Mouse (Mus musculus) retina, adult 2 months (tissue): ENCODE measurements around the gene Ano7.

Source experiments
- DNase-seq: peaks from one replicate; pipeline ENCODE4 v3.0.0-alpha.2; 2012; ENCODE audit warnings: low read depth, low spot score

Gene Ano7

GRCm38 (mm10) chr1:93373665-93374064, at the start of gene Ano7:
Gene Ano7, plus strand, starts transcription at chr1:93373930.
- no peak for DNase-seq

GRCm38 (mm10) chr1:93323973-93324372, 49.8 kb upstream of the Ano7 start:
- DNase-seq, result no peak

GRCm38 (mm10) chr1:93326446-93326845, 47.3 kb upstream of the Ano7 start:
- no peak for DNase-seq

- DNase-seq, result no peak
Observed at GRCm38 (mm10) chr1:93334621-93335020, 39.1 kb upstream of the Ano7 start.

- DNase-seq, result peak; percentile 96
Observed at GRCm38 (mm10) chr1:93342648-93343503, 30.9 kb upstream of the Ano7 start, which contains the start of the genes Ppp1r7 and Pask. Gene Ppp1r7, plus strand, starts transcription at chr1:93342854. Gene Pask, minus strand, starts transcription at chr1:93343482.

GRCm38 (mm10) chr1:93343504-93344047, 30.2 kb upstream of the Ano7 start:
- peak; percentile 88 for DNase-seq

- no peak for DNase-seq
Observed at GRCm38 (mm10) chr1:93347176-93347575, 26.6 kb upstream of the Ano7 start.

- DNase-seq, result no peak
Observed at GRCm38 (mm10) chr1:93349701-93350100, 24.0 kb upstream of the Ano7 start.

GRCm38 (mm10) chr1:93352724-93353123, 21.0 kb upstream of the Ano7 start:
- DNase-seq, result no peak

GRCm38 (mm10) chr1:93362661-93363060, 11.1 kb upstream of the Ano7 start:
- DNase-seq, result no peak

- no peak for DNase-seq
Observed at GRCm38 (mm10) chr1:93365641-93366040, 8.1 kb upstream of the Ano7 start.

GRCm38 (mm10) chr1:93377307-93377706, 3.6 kb downstream of the Ano7 start:
- no peak for DNase-seq

GRCm38 (mm10) chr1:93379117-93379516, 5.4 kb downstream of the Ano7 start:
- DNase-seq, result no peak

- DNase-seq, result no peak
Observed at GRCm38 (mm10) chr1:93387198-93387597, 13.5 kb downstream of the Ano7 start.

GRCm38 (mm10) chr1:93388906-93389305, 15.2 kb downstream of the Ano7 start:
- no peak for DNase-seq

- no peak for DNase-seq
Observed at GRCm38 (mm10) chr1:93401191-93402052, 27.7 kb downstream of the Ano7 start.

GRCm38 (mm10) chr1:93403403-93403802, 29.7 kb downstream of the Ano7 start:
- no peak for DNase-seq

GRCm38 (mm10) chr1:93432087-93432486, 58.4 kb downstream of the Ano7 start:
- no peak for DNase-seq

GRCm38 (mm10) chr1:93439321-93439720, 65.6 kb downstream of the Ano7 start:
- DNase-seq, result no peak

GRCm38 (mm10) chr1:93444405-93445110, 70.8 kb downstream of the Ano7 start:
- peak; percentile 18 for DNase-seq

GRCm38 (mm10) chr1:93445111-93445821, 71.5 kb downstream of the Ano7 start:
- peak; percentile 15 for DNase-seq
